Mouse (Mus musculus) ES-E14 (cell line): ENCODE results near the gene Slc16a9.

Source experiments
- CHD2 ChIP-seq: IDR thresholded peaks from 2 replicates; pipeline ENCODE4 v1.6.1; 2014; ENCODE audit warnings: mild to moderate bottlenecking, low read depth, low read length, inconsistent platforms
- HCFC1 ChIP-seq: IDR thresholded peaks from 2 replicates; pipeline ENCODE4 v1.6.1; 2012; ENCODE audit warnings: low read length, inconsistent platforms, borderline replicate concordance; ENCODE audit not compliant: insufficient read depth
- MAFK ChIP-seq: IDR thresholded peaks from 2 replicates; pipeline ENCODE4 v1.6.1; 2014; ENCODE audit warnings: mild to moderate bottlenecking, low read depth, low read length, inconsistent platforms; ENCODE audit not compliant: insufficient read depth
- ZC3H11A ChIP-seq: IDR thresholded peaks from 2 replicates; pipeline ENCODE4 v1.6.1; 2012; ENCODE audit warnings: low read depth, mild to moderate bottlenecking, inconsistent platforms, low read length, borderline replicate concordance
- ZNF384 ChIP-seq: IDR thresholded peaks from 2 replicates; pipeline ENCODE4 v1.6.1; 2012; ENCODE audit warnings: low read depth, low read length, inconsistent platforms

DNA sequence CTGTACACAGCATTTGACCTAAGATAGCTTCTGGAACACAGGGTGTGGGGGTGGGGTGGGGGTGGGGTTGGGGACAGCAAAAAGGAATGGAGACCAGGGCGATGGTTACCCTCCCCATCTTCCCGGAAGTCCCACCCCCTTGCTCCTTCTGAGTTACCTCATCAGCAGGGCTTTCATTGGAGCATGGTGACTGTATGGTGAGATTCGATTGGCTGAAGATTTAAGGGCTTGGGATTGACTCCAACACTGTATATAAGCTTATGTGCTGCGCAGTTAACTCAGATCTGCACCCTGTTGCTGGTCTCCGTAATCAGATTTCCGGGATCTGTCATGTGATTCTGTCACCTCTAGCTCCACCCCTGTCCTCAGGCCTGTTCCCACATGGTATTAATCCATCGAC, 72.0 kb downstream of the Slc16a9 start:
- no peak for TF ChIP-seq HCFC1
- no peak for TF ChIP-seq CHD2
- no peak for TF ChIP-seq ZNF384
- no peak for TF ChIP-seq MAFK
- no peak for TF ChIP-seq ZC3H11A
